Mouse (Mus musculus) neural tube, embryonic 14.5 days (tissue): ENCODE data around the gene Utp6. TPM values are rescaled to one million over a fixed set of nuclear protein-coding genes. Genes with fewer than 3 reads are reported as not detected.

ENCODE experiments used
- ATAC-seq: fragments of 200-750 bp; cut with Nextera tagmentation; 2 replicates; pipeline ENCODE4 v1.8.0; 2017; ENCODE audit warnings: low read depth, mild to moderate bottlenecking, moderate TSS enrichment, moderate library complexity
- H3K27ac ChIP-seq: fragments of 300-500 bp; sonication (generic); 2 replicates; pipeline ENCODE4 v1.5.1; 2014; ENCODE audit warnings: low read depth, mild to moderate bottlenecking, control low read depth, low read length, moderate library complexity, mixed read lengths
- H3K27me3 ChIP-seq: fragments of 300-500 bp; sonication (generic); 2 replicates; pipeline ENCODE4 v1.6.1; 2014; ENCODE audit warnings: low read length; ENCODE audit not compliant: control insufficient read depth, insufficient read depth
- H3K36me3 ChIP-seq: fragments of 300-500 bp; sonication (generic); 2 replicates; pipeline ENCODE4 v1.6.1; 2014; ENCODE audit warnings: low read length, mixed read lengths; ENCODE audit not compliant: control insufficient read depth, insufficient read depth
- H3K4me1 ChIP-seq: fragments of 300-500 bp; sonication (generic); 2 replicates; pipeline ENCODE4 v1.6.1; 2014; ENCODE audit warnings: low read length; ENCODE audit not compliant: control insufficient read depth, insufficient read depth
- H3K4me2 ChIP-seq: fragments of 300-500 bp; sonication (generic); 2 replicates; pipeline ENCODE4 v1.6.1; 2014; ENCODE audit warnings: mild to moderate bottlenecking, low read depth, low read length, control low read depth
- H3K4me3 ChIP-seq: fragments of 300-500 bp; sonication (generic); 2 replicates; pipeline ENCODE4 v1.5.1; 2014; ENCODE audit warnings: low read depth, low read length, control low read depth, mixed read lengths
- H3K9ac ChIP-seq: fragments of 300-500 bp; sonication (generic); replicated peaks from 2 replicates; pipeline ENCODE4 v1.6.1; 2014; ENCODE audit warnings: low read depth, mild to moderate bottlenecking, control low read depth, low read length, mixed read lengths
- H3K9me3 ChIP-seq: fragments of 300-500 bp; sonication (generic); 2 replicates; pipeline ENCODE4 v1.6.1; 2016; ENCODE audit warnings: low read length; ENCODE audit not compliant: control insufficient read depth
- WGBS: fragments of 180-500 bp; shearing (Covaris S2); extraction: QIAGEN DNeasy Blood & Tissue Kit; methylation state at CpG from one replicate; pipeline ENCODE4 v1.1.7; 2014; 5-methylcytosine and 5-hydroxymethylcytosine counted together
- polyA plus RNA-seq: library from polyadenylated mRNA; unstranded; fragments of >200 nt; fragmentation: Nextera tagmentation; extraction: Ambion mirVana; gene quantifications from 2 replicates; pipeline ENCODE4 v1.2.1, GENCODE M21; 2014

Utp6 gene
- polyA plus RNA-seq, 1 experiment from 2014 or later, result 42.8 TPM

DNA sequence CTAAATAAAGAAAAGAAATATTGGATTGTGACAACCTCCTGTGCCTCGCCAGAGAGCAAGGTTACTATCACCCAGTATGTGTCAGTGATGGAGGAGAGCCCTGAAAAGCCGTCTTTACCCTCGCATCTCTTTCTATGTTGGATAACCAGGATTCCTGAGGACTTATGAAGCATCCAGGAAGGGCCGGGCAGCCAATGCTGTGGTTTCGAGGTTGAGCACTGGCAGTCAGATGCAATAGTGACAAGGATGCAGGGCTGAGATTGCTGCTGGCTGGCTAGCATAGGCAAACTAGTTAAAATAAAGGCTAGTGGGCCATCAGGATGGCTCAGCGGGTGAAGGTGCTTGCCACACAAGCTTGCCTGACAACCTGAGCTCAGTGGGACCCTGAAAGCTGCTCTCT lies 61.0 kb downstream of the Utp6 start:
- Histone ChIP-seq H3K4me2 (no peak overlapping the region), H3K9ac (no peak overlapping the region), H3K36me3 (no peaks in the 10 kb centered on the region), H3K27me3 (no peaks in the 10 kb centered on the region), H3K9me3 (no peaks in the 10 kb centered on the region), H3K4me1 (no peaks in the 10 kb centered on the region), H3K27ac (no peak overlapping the region), H3K4me3 (no peak overlapping the region)
- no peak for ATAC-seq
- 90% methylated on average over 6 of the region's 6 CpGs for WGBS

DNA sequence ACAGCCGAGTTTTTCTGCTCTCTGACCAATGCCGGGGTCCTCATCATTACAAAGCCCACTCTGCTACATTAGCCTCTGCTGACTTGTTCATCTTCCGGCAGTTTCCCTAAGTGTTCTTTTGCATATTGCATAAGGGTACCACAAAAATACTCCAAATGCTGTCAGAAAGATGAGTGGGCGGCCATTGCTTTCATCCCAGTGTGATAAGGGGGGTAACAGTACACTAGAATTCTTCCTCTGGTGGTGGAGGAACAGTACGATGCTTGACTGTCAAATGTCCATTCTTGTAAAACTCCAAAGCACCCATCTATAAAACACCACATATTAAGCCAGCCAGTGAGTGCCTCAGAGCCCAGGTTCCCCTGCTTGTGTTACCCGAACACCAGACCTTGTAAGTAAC lies 69.9 kb downstream of the Utp6 start:
- Histone ChIP-seq H3K9ac (no peak overlapping the region), H3K4me2 (no peak overlapping the region), H3K36me3 (no peaks in the 10 kb centered on the region), H3K4me1 (no peaks in the 10 kb centered on the region), H3K27me3 (no peaks in the 10 kb centered on the region), H3K9me3 (no peaks in the 10 kb centered on the region), H3K27ac (no peak overlapping the region), H3K4me3 (no peak overlapping the region)
- 93% methylated on average over 6 of the region's 6 CpGs for WGBS
- no peak for ATAC-seq

DNA sequence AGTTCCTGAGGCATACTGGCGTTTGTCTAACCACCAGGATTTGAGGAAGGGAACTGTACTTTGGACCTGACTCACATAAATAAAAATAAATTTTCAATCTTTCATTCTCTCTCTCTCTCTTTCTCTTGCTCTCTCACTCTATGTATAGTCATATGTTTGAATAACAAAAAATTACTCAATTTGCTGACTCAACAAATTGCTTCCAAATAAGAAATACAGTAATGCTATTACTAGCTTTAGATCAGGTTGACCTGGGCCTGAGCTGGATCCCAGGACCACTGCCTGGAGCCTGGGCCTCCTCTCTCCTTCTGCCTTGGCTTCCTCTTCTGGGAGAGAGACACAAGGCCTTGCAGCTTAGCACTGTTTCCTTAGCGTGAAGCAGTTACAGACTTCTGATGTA lies 71.4 kb downstream of the Utp6 start:
- no peak overlapping the region for H3K27ac ChIP-seq
- H3K9ac ChIP-seq, result no peak overlapping the region
- H3K27me3 ChIP-seq, result no peaks in the 10 kb centered on the region
- 82% methylated on average over 2 of the region's 2 CpGs for WGBS
- no peaks in the 10 kb centered on the region for H3K4me1 ChIP-seq
- no peak overlapping the region for H3K4me2 ChIP-seq
- no peak overlapping the region for H3K4me3 ChIP-seq
- H3K36me3 ChIP-seq, result no peaks in the 10 kb centered on the region
- ATAC-seq, result no peak
- H3K9me3 ChIP-seq, result no peaks in the 10 kb centered on the region

DNA sequence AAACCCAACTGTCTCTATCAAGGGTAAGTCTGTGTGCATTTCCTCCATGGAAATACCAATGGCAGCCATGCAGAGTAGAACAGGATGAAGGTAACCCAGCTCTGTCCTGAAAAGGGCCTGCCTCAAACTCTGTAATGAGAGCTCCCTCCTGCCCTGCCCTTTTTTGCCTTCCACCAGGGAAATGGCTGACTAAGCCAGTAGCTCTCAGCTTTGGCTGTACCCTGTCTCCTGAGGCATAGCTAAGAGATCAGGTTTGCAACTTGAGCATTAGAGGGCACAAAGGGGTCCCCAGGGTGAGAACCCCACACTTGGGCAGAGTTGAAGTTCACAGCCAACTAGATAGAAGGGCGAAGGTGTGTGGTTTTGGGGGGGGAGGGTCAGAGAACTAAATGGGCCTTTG lies 75.2 kb downstream of the Utp6 start:
- ATAC-seq, result no peak
- H3K9ac ChIP-seq, result no peak overlapping the region
- H3K4me2 ChIP-seq, result no peak overlapping the region
- 88% methylated on average over 1 of the region's 1 CpGs for WGBS
- no peak overlapping the region for H3K27ac ChIP-seq
- H3K9me3 ChIP-seq, result no peaks in the 10 kb centered on the region
- H3K4me3 ChIP-seq, result no peak overlapping the region
- H3K36me3 ChIP-seq, result no peaks in the 10 kb centered on the region
- H3K4me1 ChIP-seq, result no peaks in the 10 kb centered on the region
- H3K27me3 ChIP-seq, result no peaks in the 10 kb centered on the region

DNA sequence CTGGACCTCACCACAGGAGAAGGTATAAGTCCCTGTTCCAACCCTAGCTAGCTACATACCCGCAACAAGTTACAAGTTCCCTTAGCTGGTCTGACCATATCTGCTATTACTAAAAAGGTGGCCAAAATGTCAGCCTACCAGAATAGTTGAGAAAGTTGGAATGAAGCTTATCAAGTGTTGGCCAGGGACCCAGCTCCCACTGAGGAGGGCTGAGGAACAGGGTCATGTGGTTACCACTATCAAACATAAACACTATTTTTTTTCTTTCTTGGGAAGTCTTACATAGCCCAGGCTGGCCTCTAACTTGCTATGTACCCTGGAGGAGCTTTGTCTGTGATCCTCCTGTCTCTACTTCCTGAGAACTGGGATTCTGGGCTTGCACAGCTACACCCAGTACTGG lies 75.8 kb downstream of the Utp6 start:
- ATAC-seq, result no peak

DNA sequence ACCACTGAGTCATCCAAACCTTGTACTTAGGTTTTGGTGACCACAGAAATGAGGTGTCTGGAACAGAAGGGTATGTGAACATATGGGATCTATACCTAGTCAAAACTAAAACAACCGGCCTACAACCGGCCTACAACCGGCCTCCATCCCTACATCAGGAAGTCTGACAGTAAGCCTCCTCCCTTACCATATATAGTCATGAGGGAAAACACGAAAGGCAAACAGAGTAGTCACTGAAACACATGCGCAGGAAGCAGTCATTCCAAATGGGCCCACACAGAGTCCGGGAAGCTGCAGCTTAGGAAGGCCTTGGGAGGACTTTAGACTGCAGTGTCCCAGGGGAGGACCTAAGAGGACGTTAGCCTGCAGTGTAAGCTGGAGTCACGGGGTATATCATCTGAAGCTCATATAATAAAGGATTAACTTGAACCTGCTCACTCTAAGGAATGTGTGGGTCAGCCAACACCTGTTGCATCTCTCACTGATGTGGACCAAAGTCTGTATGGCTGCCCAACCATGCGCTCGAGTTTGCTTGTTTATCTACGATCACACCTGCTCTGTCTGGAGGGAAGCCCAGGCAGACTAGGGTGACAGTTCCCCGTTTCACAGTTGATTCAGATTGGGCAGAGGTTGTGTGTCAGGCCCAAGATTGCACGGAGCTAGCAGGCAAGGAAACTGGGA lies 76.3 kb downstream of the Utp6 start:
- Histone ChIP-seq H3K4me1 (no peaks in the 10 kb centered on the region), H3K9me3 (no peaks in the 10 kb centered on the region), H3K27me3 (no peaks in the 10 kb centered on the region), H3K36me3 (no peaks in the 10 kb centered on the region), H3K4me2 (no peak overlapping the region), H3K4me3 (no peak overlapping the region), H3K9ac (no peak overlapping the region), H3K27ac (no peak overlapping the region)
- no peak for ATAC-seq
- 94% methylated on average over 13 of the region's 13 CpGs for WGBS

More for the DNA sequence above, 75.8 kb downstream of the Utp6 start:
- no peak overlapping the region for H3K4me2 ChIP-seq
- no peaks in the 10 kb centered on the region for H3K9me3 ChIP-seq
- no peak overlapping the region for H3K4me3 ChIP-seq
- H3K9ac ChIP-seq, result no peak overlapping the region
- no peak overlapping the region for H3K27ac ChIP-seq
- no peaks in the 10 kb centered on the region for H3K36me3 ChIP-seq
- no peaks in the 10 kb centered on the region for H3K4me1 ChIP-seq
- WGBS, result 97% methylated on average over 1 of the region's 1 CpGs
- H3K27me3 ChIP-seq, result no peaks in the 10 kb centered on the region

DNA sequence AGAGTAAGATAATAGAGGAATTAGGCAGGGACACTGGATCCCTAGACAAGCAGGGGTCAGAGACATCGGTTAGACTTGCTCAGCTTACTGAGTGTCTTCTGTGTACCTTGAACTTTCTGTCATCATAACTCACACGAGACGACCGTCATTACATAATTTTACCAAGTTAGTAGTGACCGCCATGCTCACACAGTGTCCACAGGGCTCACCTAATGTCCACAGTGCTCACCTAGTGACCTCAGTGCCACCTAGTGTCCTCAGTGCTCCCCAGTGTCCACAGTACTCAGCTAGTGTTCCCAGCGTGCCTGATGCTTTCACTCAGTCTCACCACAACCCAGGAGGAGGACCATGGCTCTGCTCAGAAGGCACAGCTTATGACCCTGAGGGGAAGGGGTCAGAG lies 77.4 kb downstream of the Utp6 start:
- Histone ChIP-seq H3K9ac (no peak overlapping the region), H3K4me3 (no peak overlapping the region), H3K36me3 (no peaks in the 10 kb centered on the region), H3K27ac (no peak overlapping the region), H3K4me2 (no peak overlapping the region), H3K9me3 (no peaks in the 10 kb centered on the region), H3K27me3 (no peaks in the 10 kb centered on the region), H3K4me1 (no peaks in the 10 kb centered on the region)
- WGBS, result 85% methylated on average over 6 of the region's 6 CpGs
- no peak for ATAC-seq

Other genes with a start within 250 kb of the Utp6 start
- 18.9 and 19.0 TPM in 2 replicates for gene Suz12, start 30.7 kb upstream of the Utp6 start, polyA plus RNA-seq
- 8.0 and 14.5 TPM in 2 replicates for gene Crlf3, start 118.6 kb upstream of the Utp6 start, polyA plus RNA-seq
- 4.9 and 5.7 TPM in 2 replicates for gene Atad5, start 127.0 kb upstream of the Utp6 start, polyA plus RNA-seq
- gene Tefm, start 179.8 kb upstream of the Utp6 start, polyA plus RNA-seq, result 22.3 and 22.9 TPM in 2 replicates
- 2.5 and 3.3 TPM in 2 replicates for gene Adap2, start 191.7 kb upstream of the Utp6 start, polyA plus RNA-seq
- 2.0 and 3.2 TPM in 2 replicates for gene Rnf135, start 221.5 kb upstream of the Utp6 start, polyA plus RNA-seq
- gene Rhot1, start 246.6 kb upstream of the Utp6 start, polyA plus RNA-seq, result 87.7 and 92.2 TPM in 2 replicates